Mouse (Mus musculus): Measurements from ENCODE around the gene Prune2. TPM values are rescaled to one million over a fixed set of nuclear protein-coding genes. Genes with fewer than 3 reads are reported as not detected.

Prune2 gene
- polyA plus RNA-seq, 2 experiments from 2014 or later: 0.17 to 0.24 TPM

DNA sequence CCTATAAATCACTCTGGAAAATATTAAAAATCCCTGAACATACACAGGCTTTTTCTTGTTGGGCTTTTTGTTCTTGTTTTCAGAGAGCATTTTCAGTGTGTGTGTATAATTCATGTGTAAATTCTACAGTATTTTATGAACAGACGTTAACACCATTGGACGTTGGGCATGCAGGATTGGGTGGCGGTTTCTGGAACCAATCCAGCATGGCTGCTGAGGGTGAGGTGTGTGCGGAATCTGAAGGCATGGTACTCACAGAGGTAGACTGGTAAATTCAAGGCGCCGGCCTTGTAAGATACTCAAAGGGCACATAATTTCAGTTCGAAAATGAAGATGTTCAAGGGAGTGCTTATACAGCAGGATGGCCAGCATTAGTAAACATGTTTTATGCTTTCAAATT lies 251.2 kb downstream of the Prune2 start:
- no peak for ATAC-seq

DNA sequence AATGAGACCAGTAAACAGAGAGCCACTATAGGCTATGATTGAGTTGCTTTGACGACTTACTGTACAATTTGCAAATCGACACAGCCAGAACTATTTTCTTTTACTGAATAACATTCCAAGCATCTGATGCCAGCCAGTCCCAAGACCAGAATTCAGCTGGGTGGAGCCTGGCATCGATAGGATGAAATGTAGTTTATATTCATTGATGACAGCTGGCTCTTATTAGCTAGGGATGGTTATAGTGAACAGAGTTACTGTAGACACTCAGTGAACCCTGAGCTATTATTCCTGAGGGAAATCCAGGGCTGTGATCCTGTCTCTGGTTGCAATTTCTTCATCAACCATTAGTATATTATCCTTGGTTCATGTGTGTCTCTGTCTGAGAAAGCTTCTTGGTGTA lies 254.6 kb downstream of the Prune2 start:
- ATAC-seq: no peak

DNA sequence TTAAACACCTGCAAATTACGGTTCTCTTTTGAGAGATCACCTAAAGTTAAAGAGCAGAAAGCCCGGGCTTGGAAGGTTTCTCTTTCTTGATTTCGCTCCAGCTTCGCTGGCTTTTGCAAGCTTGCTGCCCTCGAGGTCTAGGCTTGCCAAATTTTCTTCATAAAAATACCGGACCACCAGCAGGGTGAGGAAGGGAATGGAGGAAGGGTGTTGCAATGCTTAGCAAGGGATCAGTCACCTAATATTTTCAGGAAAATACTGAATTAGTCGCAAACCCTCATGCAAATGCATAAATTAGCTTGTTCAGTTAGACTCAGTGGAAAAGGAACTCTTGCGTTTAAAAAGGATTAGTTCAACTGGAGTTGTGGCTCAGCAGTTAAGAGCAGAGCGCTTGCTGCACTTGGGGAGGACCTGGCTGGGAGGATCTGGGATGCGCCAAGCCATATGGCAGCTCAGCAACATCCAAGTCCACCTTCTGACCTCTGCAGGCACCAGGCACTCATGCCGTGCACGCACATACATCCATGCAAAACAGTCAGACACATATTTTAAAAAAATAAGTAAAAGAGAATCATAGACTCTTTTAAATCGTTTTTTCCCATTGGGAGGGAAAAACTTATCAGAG lies 259.1 kb downstream of the Prune2 start:
- no peak for ATAC-seq

DNA sequence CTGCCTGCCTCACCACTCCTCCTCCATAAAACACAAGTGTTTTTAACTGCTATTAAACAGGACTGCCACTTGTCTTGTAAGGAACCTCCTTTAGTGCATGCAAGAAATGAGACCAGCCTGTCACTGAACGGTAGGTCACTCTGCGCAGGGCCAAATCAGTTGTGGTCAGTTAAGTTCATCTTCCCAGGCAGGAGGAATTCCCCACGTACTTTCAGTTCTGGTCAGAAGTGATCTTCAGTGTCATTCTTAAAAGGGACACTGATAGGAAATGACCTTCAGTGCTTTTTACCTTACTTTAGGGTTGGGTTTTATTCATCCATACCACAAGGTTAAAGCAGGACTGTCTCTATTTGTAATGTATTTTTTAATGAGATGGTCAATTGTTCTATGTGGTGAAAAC lies 262.3 kb downstream of the Prune2 start:
- ATAC-seq: no peak

DNA sequence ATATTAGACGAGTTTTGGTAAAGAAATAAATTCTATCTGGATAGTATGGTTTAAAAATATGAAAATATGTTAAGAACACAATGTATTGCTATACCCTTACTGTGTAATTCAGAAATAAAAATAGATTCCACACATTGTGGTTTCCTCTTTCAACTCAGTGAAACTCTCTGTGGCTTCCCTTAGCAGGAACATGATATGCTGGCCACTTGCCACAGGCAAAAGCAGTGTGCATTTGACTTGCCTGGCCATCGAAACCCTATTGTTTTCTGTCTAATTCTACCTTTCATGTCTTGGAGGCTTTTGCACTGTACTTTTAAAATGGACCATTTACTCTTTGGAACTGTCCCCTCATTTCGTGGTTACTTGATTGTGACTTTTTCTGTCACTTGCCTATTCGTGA lies 267.9 kb downstream of the Prune2 start:
- ATAC-seq: no peak

DNA sequence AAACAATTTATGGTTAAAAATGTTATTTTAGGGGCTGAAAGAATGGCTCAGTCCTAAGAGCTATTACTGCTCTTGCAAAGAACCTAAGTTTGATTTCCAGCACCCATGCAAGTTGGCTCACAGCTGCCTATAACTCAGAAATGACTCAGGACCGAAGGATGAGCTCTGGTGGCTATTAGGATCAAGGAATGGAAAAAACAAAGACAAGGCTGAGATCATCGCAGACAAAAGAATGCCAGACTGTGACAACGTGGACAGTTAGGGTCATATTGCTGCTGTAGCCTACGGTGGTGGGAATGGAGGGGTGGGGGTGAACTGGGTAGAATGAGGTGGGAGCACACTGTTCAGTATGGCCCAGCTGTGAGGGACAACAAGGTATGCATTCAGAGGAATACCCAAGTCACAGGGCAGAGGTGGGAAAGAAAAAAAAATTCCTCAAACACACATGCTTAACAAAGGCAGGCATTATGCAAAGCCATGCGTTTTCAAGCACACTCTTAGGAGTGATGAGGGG lies 269.7 kb downstream of the Prune2 start:
- no peak for ATAC-seq

DNA sequence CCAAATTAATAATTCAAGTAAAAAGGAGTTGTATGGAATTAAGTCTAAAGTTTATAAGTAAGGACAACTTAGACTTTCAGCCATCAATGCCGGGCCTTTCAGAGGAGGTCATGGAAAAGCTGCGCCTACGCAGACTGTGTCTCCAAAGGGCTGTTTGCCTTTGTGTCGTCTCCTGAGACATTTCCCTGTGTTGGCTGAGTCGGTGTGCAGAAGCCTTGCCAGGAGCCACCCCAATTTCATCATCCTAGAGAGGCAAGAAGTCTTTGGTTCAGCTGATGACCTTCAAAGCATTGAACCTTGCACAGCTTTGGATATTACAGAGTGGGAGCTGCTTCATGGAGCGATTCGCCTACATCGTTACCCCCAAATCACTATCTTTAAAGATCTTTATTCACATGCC lies 270.2 kb downstream of the Prune2 start:
- no peak for ATAC-seq

DNA sequence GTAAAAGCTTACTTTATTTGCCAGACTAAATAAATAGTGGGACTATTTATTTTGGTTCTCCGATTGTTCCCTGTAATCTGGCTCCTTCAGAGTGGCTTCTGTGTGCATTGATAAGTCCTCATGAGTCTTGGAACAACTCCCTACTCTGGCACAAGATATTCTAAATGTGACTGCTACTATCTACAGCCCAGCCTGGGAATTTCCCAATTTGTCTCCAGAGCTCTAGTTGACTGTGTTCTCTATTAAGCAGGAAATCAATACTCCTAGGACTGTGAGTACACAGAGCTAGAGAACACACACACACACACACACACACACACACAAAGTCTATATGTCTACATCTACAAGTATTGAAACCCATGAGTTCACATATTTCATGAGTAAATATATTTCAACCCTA lies 274.1 kb downstream of the Prune2 start:
- ATAC-seq: no peak

DNA sequence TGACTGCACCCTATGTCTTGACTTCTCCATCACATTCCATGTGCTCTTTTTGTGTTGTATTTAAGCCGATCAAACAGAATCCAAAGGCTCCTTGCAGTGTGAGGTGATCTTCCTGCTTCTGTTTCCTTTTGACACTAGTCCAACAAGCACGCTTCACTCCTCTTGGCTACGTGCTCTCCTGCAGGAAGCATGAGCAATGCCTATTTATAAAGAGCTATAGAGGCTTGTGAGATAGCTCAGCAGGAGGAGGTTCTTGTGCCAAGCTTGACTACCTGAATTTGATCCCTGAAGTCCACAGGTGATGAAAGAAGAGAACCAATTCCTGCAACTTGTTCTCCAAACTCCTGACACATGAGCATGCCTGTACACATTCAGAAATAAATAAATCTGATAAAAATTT lies 282.6 kb downstream of the Prune2 start:
- no peak for ATAC-seq

DNA sequence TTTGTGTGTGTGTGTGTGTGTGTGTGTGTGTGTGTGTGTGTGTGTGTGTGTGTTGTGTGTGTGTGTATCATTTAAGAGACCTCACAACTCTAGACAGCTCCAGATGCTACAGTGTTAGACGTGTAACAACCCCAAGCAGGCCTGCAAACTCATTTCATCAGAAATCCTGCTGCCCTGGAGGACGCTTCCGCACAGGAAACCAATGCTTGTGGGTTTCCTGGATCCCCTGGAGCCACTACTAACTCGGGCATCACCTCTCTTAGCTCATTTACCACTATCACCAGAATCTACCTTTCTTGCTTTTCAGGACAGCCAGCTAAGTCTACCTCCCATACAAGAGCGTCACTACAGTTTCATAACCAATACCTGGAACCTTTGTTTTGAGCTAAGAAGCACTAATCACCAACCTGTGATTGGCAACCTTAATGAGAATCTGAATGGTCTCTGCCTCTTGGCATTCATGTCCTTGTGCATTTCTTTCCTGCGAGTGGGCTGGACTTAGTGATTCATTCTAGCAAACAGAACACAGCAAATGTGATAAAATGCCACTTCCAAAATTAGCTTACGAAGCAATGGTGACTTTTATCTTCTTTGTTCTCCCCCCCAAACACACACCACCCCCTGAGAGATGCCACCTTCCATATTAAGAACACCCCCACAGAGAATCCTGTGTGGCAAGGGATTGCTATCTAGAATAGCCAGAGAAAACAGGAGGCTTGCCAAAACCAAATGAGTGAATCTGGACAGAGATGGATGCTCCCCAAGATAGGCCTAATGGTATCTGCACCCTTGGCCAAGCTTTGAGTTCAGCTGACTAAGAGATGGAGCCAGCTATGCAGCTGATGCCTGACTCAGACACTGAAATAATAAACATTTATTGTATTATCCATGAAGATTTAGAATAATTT lies 284.5 kb downstream of the Prune2 start:
- ATAC-seq: no peak

DNA sequence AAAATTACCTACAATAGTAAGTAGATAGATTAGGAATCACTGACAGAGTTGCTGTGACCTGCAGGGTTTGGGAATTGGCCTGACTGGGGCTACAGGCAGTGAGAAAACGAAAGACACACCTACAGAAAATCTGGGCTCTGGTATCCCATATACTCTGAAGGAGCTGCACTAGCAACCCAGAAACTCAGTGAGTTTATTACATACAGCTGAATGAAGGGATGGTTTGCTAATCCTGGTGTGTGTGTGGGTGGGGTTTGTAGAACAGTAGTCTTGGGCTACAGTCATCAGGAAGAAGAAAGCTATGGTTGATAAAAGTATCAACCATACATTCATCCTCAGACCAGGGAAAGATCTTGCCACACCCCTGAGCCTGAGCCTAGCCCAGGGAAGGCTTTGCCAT lies 285.3 kb downstream of the Prune2 start:
- ATAC-seq: no peak

DNA sequence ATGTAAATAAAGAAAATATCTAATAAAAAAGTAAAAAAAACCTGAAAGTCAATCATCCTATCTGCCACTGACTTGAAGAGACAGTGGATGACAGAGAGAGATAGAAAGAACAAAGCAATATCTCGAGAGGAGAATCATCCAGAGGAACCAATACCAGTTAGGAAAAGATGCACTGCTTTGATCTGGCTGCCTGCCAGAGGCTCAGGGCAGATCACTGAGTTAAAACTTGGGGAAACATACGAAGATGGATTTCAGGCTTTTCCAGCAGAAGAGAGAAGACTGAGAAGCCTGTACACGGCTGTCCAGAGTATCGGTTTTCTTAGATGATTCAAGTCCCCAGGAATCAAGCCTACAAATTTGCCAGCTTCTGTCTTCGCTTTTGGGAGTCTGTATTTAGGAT lies 287.0 kb downstream of the Prune2 start:
- no peak for ATAC-seq

DNA sequence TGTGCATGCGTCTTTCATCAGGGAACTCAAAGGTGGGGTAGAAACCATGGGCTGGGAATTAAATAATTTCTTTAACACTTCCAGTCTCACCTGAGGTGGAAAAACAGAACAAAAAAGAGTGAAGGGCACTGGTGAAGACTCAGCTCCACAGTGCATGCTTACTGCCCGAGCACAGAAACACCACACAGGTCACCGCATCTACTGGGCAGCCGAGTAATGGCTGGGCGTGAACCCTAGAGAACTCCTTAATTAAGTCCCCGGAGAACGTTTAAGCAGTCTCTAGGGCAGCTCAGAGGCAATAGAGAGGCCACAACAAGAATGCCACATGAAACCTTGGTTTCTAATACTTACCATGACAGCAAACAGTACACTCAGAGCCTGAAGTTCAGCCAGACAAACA lies 288.6 kb downstream of the Prune2 start:
- ATAC-seq: no peak

DNA sequence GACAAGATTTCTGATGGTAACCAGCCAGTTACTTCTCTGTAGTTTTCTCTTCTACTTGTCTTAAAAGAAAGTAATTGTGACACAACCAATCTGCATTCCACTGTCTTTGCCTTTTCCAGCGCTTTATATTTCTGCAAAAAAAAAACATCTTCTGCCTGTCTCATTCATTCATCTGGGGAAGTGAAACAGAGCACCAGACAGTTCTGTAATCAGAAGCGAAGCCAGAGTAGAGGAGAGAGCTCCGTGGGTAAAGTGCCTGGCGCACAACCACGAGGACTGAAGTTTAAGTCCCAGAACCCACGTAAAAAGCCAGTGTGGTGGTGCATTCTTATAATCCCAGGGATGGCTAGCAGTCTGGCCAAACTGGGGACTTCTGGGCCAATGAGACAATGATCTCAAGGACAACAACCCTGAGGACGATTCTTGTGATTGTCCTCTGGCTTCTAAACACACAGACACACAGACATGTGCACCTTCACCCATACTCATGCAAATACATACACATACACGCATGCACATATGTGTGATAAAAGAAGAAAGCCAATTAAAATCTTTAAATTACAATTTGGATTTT lies 291.5 kb downstream of the Prune2 start:
- no peak for ATAC-seq

DNA sequence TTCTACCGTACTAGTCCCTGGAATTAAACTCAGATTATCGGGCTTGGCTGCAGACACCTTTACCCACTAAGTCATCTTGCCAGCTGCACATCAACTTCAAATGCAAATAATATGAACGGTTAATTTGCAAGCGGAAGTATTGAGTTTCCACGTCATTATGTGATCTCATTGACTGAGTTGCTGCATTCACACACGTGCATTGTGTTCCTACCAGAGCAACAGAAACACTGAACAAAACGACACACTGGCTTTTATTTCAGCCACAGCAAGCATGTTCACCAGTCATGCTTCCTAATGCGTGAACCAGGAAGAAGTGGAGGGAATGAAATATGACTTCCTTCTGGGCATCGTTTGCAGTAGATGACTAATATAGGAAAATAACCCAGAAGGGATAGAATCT lies 293.8 kb downstream of the Prune2 start:
- no peak for ATAC-seq

DNA sequence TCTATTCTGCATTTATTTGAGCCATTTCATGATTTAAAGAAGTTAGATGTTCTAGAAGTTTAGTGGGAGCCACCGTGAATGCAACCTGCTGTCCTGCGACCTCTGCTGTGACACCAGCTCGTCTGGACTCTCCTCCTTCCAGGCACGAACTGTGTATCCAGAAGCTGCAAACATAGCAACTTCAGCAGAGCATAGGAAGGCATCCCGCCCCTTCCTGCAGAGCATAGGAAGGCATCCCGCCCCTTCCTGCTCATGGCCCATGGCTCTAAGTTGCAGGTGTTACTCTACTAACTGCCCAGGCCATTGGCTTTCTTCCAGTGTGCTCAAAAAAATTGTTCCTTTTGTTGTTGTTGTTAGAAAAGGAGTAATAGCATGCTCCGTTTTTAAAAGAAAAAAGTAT lies 294.9 kb downstream of the Prune2 start:
- no peak for ATAC-seq

DNA sequence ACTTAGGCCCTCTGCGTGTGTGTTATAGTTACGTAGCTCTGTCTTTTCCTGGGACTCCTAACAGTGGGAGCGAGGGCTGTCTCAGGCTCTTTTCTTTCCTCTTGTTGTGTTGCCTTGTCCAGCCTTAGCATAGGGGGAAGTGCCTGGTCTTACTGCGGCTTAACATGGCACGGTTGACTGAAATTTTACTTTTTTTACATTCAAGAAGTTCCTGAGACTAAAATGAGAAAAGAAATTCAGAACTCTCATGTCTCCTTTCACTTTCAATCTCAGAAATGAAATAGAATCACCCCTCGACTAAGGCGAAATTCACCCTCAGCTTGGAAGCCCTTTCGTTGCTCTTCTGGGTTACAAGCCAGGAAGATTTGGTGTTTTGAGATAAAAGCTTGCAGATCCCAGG lies 295.5 kb downstream of the Prune2 start:
- ATAC-seq: no peak

DNA sequence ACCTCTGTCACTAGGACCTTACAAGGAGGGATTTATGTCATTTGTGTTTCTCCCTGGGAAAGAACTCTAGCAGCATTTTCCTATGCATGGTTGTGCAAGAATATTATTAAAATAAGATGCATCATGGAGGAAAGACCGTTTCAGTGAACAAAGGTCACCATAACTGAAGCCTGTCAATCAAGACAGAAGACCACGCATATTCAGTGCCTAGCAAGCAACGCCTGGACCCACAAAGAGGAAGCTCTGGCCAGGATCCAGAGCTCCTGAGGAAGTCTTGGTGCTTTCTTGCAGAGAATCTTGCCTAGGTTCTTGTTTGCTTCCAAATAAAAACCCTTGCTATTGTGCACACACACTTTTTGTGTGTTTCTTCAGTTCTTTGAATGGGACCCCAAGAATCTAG lies 296.9 kb downstream of the Prune2 start:
- ATAC-seq: no peak

DNA sequence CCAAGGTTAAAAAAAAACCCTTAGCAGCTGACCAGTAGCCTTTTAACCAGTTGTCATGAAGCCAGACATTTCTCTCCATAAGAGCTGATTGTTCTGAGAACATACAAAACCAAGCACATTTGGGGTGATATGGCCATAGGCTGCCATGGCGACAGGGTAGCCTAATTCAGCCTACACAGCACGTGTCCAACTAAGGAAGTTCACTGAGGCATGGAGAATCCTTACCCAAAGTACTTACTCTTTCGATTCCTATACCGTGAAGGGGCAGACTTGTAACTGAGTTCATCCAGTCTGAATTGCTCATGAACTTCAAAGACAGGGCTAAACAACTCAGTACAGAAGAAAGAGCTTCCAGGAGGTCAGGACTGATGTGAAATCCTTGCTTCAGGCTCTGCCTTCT lies 299.6 kb downstream of the Prune2 start:
- ATAC-seq: no peak

DNA sequence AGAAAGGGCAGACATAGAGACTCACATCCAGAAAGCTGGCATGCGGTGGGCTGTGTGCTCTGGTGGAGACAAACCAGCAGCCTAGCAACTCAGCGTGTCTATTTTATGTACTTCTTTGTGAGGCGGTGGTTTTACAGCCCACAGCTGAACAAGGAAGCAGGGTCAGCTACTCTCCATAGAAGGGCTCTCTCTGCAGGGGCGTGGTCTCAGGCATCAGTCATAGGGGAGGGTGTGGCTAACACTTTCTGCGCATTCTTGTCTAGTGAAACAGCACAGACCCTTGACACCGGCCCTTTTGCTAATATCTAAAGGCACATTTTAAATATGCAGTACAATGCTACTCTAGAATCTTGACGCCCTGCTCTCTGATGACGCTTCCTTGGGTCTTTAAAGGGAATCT lies 300.5 kb downstream of the Prune2 start:
- no peak for ATAC-seq

DNA sequence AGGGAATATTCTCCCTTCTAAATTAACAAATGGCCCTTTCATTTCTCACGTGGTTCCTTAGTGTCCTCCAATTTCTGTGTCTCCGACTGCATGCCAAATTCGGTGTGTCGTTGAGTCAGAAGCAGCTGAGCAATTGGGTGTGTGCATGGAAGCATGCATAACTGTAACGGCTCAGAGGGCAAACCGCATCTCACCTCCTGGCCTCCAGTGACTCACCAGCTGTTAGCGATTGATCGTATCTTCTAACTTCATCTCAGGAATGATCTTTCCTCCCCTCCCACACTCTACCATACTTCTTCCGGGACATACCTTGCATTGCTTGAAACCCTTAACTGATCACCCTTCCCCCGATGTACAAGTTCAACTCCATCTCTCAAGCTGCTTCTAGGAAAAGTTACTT lies 300.9 kb downstream of the Prune2 start:
- no peak for ATAC-seq

DNA sequence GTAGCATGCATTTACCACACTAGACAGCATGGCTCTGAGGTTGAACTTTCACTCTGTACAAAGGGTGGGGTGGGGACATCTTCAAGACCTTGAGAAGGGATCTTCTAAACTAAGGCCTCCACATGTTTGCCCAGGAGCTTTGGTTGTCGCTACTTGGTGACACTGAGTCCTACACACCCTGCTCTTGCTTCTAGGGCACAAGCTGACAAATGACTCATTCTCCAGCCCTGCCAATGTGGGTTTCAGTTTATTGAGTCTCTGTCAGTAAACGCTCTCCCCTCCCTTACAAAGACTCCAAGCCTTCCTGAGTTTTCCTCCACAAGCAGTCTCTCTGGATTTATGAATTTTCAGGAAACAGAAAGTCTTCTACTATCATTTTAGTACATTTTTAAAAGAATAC lies 307.3 kb downstream of the Prune2 start:
- ATAC-seq: no peak

DNA sequence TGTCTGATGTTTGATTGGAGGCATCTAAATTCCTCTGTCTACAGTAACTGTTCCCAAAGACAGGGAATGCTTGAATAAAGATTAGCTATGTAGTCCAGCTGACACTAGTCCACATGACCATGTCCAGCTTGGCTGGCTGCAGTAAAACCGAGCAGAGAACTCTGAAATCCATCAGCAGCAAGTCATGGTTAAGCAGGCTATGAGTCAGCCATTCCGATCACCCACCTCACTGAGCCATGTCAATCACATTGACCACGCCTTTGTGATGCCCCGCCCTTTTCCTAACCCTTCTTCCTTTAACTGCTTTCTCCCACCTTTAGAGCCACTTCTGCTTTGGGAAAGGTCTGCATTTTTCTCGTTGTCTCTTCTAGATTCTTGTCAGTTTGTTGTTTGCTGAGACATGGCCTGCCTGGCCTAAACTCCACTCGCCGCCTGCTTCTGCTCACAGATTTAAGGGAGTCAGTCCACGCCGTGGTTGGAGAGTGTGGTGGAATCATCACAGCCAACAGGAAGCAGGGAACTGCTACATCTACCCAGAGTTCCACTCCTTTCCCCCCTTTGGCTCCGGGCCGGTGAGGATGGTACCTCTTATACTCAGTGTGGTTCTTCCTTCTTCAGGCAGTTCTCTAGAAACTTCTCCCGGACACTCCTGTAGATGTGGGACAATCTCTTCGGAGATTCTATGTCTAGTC lies 307.9 kb downstream of the Prune2 start:
- ATAC-seq: no peak
